Mouse (Mus musculus) lung, postnatal 0 days (tissue): ENCODE data around the gene Nipsnap1. TPM values are rescaled to one million over a fixed set of nuclear protein-coding genes. Genes with fewer than 3 reads are reported as not detected.

Source experiments
- ATAC-seq: fragments of 200-750 bp; cut with Nextera tagmentation; 2 replicates; pipeline ENCODE4 v1.8.0; 2017; ENCODE audit warnings: moderate library complexity
- DNase-seq: peaks from one replicate; pipeline ENCODE4 v3.0.0-alpha.2; 2016; ENCODE audit warnings: low spot score
- H3K27ac ChIP-seq: fragments of 300-500 bp; sonication (generic); 2 replicates; pipeline ENCODE4 v1.5.1; 2014; ENCODE audit warnings: antibody characterized with exemption, mild to moderate bottlenecking, low read length, mixed read lengths
- H3K27me3 ChIP-seq: fragments of 300-500 bp; sonication (generic); replicated peaks from 2 replicates; pipeline ENCODE4 v1.6.1; 2014; ENCODE audit warnings: low read length, mixed read lengths; ENCODE audit not compliant: insufficient read depth
- H3K36me3 ChIP-seq: fragments of 300-500 bp; sonication (generic); 2 replicates; pipeline ENCODE4 v1.6.1; 2014; ENCODE audit warnings: low read length, mixed read lengths; ENCODE audit not compliant: insufficient read depth
- H3K4me1 ChIP-seq: fragments of 300-500 bp; sonication (generic); 2 replicates; pipeline ENCODE4 v1.6.1; 2014; ENCODE audit warnings: antibody characterized with exemption, low read depth, low read length, mixed read lengths; ENCODE audit not compliant: insufficient read depth
- H3K4me2 ChIP-seq: fragments of 300-500 bp; sonication (generic); replicated peaks from 2 replicates; pipeline ENCODE4 v1.6.1; 2014; ENCODE audit warnings: low read depth, mild to moderate bottlenecking, low read length, moderate library complexity, mixed read lengths
- H3K4me3 ChIP-seq: fragments of 300-500 bp; sonication (generic); 2 replicates; pipeline ENCODE4 v1.5.1; 2014; ENCODE audit warnings: low read depth, low read length
- H3K9ac ChIP-seq: fragments of 300-500 bp; sonication (generic); replicated peaks from 2 replicates; pipeline ENCODE4 v1.6.1; 2014; ENCODE audit warnings: low read depth, mild to moderate bottlenecking
- H3K9me3 ChIP-seq: fragments of 300-500 bp; sonication (generic); 2 replicates; pipeline ENCODE4 v1.6.1; 2016; ENCODE audit warnings: low read length, mixed read lengths
- CTCF ChIP-seq: IDR thresholded peaks from 2 replicates; pipeline ENCODE4 v1.5.1; 2016; ENCODE audit warnings: antibody characterized with exemption, mild to moderate bottlenecking
- EP300 ChIP-seq: IDR thresholded peaks from 2 replicates; pipeline ENCODE4 v1.6.1; 2016; ENCODE audit warnings: antibody characterized with exemption, mild to moderate bottlenecking, control low read depth
- WGBS: fragments of 180-500 bp; shearing (Covaris S2); extraction: QIAGEN DNeasy Blood & Tissue Kit; methylation state at CpG from one replicate; pipeline ENCODE4 v1.1.7; 2014; 5-methylcytosine and 5-hydroxymethylcytosine counted together
- polyA plus RNA-seq: library from polyadenylated mRNA; unstranded; fragments of >200 nt; fragmentation: Nextera tagmentation; extraction: Ambion mirVana; gene quantifications from 2 replicates; pipeline ENCODE4 v1.2.1, GENCODE M21; 2015

Gene Nipsnap1
- polyA plus RNA-seq, result 10.4 and 11.9 TPM in 2 replicates

DNA sequence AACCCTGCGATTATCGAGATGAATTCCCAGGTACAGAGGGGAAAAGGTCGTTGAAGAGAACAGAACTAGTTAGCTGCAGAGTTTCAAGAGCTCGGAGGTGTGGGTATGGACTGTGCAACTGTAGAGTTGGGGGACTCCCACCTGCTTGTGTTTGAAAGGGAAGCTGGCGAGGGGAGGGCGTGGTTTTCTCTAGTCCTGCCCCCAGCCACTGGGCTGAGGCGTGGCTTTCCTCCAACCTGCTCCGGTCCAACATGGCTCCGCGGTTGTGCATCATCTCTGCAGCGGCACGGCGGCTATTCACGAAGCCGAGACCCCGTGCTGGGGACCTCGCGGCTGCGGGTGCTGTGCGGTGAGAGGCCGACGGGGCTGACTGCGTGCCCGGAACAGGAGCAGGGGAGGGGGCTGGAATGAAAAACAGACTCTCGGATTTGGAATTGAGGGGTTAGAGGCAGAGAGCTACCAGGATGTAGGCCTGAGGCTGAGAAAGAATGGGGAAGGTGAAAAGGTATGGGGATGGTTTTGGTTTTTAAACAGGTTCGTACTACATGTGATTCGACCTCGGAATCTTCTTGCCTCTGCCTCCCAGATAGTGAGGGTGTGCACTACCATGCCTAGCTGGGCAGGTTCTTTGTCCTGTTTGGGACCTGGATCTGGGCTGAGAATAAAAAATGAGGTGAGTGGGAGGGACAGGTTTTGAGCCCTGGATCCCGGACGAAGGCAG is at the start of gene Nipsnap1:
Nipsnap1 (plus strand) TSS at position 197 of the 721 bp plus-strand sequence.
- Histone ChIP-seq H3K9me3 (no peaks in the 10 kb centered on the region), H3K27me3 (no peaks in the 10 kb centered on the region), H3K9ac (no peak within 1 kb of the TSS), H3K4me3 (peak within 1 kb of the TSS; percentile 41), H3K27ac (no peak within 1 kb of the TSS), H3K4me2 (peak within 1 kb of the TSS; percentile 69), H3K36me3 (no peaks in the 10 kb centered on the region), H3K4me1 (no peaks in the 10 kb centered on the region; the same call in 1 of the 2 replicates)
- no peak for TF ChIP-seq EP300
- TF ChIP-seq CTCF, result no peak
- peak; percentile 80 for DNase-seq
- peak; percentile 85 for ATAC-seq
- under 1% methylated on average over 30 of the region's 30 CpGs for WGBS

DNA sequence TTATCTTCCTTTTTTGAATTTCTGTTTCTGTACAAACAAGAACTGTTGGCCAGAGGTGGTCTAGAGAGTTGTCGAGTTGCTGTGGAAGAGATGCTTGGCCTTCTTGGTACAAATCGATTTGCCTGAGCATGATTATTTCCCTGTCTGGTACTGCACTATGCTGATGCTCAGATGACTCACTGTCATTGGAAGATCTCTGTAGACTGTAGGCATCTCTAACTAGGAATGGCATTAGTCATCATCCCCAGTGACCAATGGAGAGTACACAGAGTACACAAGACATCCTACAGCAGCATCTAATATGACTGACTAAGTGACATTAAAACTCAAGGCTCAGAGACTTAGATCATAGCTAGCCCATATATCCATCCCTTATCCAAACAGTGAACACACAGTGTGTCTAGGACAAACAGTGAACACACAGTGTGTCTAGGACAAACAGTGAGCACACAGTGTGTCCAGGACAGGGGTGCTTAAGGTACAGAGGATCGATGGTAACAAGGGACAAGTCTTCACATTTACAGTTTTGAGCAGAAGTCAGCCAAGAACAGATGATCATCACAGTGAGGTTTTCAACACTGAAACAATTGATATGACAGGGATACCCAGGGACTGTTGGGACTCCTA is 47.5 kb upstream of the Nipsnap1 start:
- Histone ChIP-seq H3K9me3 (no peaks in the 10 kb centered on the region), H3K27ac (no peak overlapping the region), H3K27me3 (no peaks in the 10 kb centered on the region), H3K4me3 (no peak overlapping the region), H3K9ac (no peak overlapping the region), H3K36me3 (no peaks in the 10 kb centered on the region), H3K4me1 (no peaks in the 10 kb centered on the region), H3K4me2 (no peak overlapping the region)
- DNase-seq, result no peak
- no peak for TF ChIP-seq CTCF
- TF ChIP-seq EP300, result no peak
- WGBS, result 99% methylated on average over 3 of the region's 3 CpGs
- ATAC-seq, result no peak

DNA sequence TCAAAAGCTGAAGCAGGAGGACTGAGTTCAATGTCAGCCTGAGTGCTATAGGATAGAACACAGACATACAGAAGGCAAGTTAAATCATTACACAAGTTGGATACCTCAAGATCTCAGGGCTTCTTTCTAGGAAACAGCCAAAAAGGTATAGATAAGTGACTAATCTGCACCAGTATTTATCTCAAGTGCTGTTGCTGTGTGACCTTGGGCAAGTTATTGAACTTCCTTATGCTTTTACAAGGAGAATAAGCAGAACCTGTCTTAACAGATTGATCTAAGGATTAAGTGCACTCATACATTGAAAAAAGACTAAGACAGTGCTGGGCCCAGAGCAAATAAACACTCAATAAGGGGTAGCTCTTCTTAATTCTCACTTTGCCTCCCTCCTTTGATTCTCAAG is 46.4 kb upstream of the Nipsnap1 start:
- ATAC-seq, result no peak
- no peaks in the 10 kb centered on the region for H3K27me3 ChIP-seq
- TF ChIP-seq CTCF (no peak), EP300 (no peak)
- no peak overlapping the region for H3K4me3 ChIP-seq
- H3K9me3 ChIP-seq, result no peaks in the 10 kb centered on the region
- H3K4me2 ChIP-seq, result no peak overlapping the region
- H3K4me1 ChIP-seq, result no peaks in the 10 kb centered on the region
- H3K9ac ChIP-seq, result no peak overlapping the region
- no peaks in the 10 kb centered on the region for H3K36me3 ChIP-seq
- no peak for DNase-seq
- no peak overlapping the region for H3K27ac ChIP-seq

DNA sequence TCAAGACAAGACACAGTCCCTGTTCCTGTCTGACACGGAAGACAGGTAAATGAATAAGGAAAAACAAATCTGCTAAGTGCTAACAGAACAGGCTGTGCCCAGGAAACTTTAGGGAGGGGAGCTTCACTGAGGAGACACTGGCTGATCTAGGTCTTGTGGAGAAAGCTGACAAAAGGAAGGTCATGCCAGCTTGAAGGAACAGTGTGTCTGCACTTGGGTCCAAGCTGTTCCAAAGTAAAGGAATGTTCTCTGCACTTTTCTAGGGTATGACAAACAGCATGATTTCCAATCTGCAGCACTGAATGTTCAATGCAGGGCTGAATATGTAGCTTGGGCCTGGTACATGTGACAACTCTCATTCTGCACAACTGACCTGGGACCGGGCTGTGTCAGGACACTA is 45.8 kb upstream of the Nipsnap1 start:
- WGBS, result 50% methylated on average over 2 of the region's 2 CpGs

DNA sequence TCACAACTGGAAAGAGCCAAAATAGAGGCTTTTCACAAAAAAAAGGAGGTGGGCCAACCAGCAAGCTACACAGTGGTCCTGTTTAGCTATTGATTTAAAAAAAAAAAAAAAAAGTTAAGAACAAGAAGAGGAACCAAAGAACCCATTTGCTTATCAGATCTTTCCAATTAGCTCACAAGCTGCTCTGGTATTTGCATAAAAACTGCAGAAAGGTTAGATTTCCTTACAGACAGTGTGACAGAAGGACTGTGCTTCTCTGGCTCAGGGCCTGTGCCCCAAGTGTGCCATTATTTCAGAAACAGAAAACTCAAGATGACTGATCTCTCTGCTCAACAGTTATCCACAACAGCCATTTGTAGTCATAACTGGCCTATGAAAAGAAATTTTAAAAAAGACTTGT is 42.7 kb upstream of the Nipsnap1 start:
- H3K4me3 ChIP-seq, result no peak overlapping the region
- no peaks in the 10 kb centered on the region for H3K4me1 ChIP-seq
- H3K36me3 ChIP-seq, result no peaks in the 10 kb centered on the region
- H3K4me2 ChIP-seq, result no peak overlapping the region
- no peak for ATAC-seq
- no peak overlapping the region for H3K9ac ChIP-seq
- H3K9me3 ChIP-seq, result no peaks in the 10 kb centered on the region
- TF ChIP-seq EP300, result no peak
- TF ChIP-seq CTCF, result no peak
- H3K27me3 ChIP-seq, result no peaks in the 10 kb centered on the region
- H3K27ac ChIP-seq, result no peak overlapping the region
- no peak for DNase-seq

More for the DNA sequence above, 45.8 kb upstream of the Nipsnap1 start:
- H3K4me3 ChIP-seq, result no peak overlapping the region
- TF ChIP-seq CTCF (no peak), EP300 (no peak)
- no peak for DNase-seq
- no peaks in the 10 kb centered on the region for H3K9me3 ChIP-seq
- no peak overlapping the region for H3K27ac ChIP-seq
- ATAC-seq, result no peak
- H3K4me2 ChIP-seq, result no peak overlapping the region
- H3K4me1 ChIP-seq, result no peaks in the 10 kb centered on the region
- H3K36me3 ChIP-seq, result no peaks in the 10 kb centered on the region
- H3K27me3 ChIP-seq, result no peaks in the 10 kb centered on the region
- H3K9ac ChIP-seq, result no peak overlapping the region

DNA sequence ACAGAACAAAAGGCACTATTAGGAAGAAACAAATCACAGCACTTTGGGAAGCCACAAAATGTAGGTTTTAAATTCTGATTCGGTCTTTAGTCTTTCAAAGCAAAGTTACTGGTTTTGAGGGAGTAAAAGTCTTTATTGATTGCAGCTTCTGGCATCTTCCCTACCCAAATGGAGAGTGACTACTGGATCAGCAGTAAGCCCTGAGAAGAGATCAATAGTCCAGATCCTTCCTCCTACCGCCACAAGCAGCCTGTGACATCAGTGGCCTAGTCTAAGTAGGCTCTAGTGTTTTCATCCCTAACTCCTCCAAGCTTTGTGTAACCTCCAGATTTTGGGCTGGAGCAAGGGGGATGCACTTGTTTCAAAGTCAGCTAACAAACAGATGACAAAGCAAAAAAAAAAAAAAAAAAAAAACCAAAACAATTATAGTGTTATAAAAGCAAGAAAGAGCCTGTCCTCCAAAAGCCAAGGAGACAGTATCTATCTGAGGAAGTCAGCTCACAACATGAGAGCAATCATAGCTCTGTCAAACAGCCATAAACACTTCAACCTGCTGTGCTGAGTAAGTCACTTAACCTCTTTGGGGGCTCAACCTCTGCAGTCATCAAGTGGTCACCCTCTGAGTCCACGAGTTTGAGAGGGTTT is 40.3 kb upstream of the Nipsnap1 start:
- DNase-seq, result no peak
- Histone ChIP-seq H3K4me1 (no peaks in the 10 kb centered on the region), H3K9ac (no peak overlapping the region), H3K36me3 (no peaks in the 10 kb centered on the region), H3K9me3 (no peaks in the 10 kb centered on the region), H3K27ac (no peak overlapping the region), H3K4me3 (no peak overlapping the region), H3K4me2 (no peak overlapping the region), H3K27me3 (no peaks in the 10 kb centered on the region)
- no peak for ATAC-seq
- 66% methylated on average over 3 of the region's 3 CpGs for WGBS
- TF ChIP-seq EP300, result no peak
- TF ChIP-seq CTCF, result no peak
